Mouse (Mus musculus) CH12.LX (cell line): ENCODE data around the gene Notch1.

Experiments used
- GABPA ChIP-seq: IDR thresholded peaks from 2 replicates; pipeline ENCODE4 v1.6.1; 2012; ENCODE audit warnings: low read depth, low read length, improper control_type of control experiment, inconsistent platforms; ENCODE audit not compliant: insufficient replicate concordance
- MAFK ChIP-seq: IDR thresholded peaks from 2 replicates; pipeline ENCODE4 v1.6.1; 2011; ENCODE audit warnings: low read length, improper control_type of control experiment; ENCODE audit not compliant: insufficient replicate concordance
- SIN3A ChIP-seq: IDR thresholded peaks from 2 replicates; pipeline ENCODE4 v1.6.1; 2012; ENCODE audit warnings: low read length, improper control_type of control experiment, inconsistent platforms

DNA sequence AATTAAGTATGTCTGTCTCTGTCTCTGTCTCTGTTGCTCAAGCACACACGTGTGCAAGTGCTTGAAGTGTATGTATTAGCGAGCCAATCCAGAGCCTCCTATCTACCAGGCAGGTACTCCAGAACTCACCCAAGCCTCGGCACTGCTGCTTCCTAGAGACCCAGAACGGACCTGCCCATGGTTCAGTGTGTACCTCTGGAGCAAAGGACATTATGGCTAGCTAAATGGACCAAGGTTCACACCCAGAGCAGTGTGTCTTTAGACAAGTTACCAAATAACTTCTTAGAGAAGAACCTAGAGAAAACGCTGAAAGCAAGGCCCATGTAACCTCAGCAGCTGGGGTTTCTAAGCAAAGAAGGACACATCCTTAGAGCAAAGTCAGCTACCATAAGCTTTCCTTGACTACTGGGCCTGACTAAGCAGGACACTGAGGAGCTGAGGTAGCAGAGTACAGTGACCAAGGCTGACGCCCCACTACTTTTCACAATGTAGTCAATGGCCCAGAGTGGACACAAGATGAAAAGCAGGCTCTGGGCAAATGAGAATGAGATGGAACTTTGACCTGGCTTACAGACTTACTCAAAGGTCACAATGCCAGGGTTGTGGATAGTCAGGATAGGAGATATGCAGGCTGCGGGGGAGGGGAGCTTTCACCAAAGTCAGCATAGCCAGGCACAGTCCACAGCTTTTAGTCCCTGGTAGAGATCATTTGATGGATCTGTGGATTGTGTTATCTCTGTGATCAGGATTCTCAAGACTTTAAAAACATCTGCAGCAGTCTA lies 81.5 kb downstream of the Notch1 start:
- TF ChIP-seq SIN3A (no peak), GABPA (no peak), MAFK (no peak)
